Mouse (Mus musculus): ENCODE data around the gene Hcfc1r1.
A peak's percentile ranks its signal among the peaks of the same experiment; 100 is the strongest.

The Hcfc1r1 gene

DNA sequence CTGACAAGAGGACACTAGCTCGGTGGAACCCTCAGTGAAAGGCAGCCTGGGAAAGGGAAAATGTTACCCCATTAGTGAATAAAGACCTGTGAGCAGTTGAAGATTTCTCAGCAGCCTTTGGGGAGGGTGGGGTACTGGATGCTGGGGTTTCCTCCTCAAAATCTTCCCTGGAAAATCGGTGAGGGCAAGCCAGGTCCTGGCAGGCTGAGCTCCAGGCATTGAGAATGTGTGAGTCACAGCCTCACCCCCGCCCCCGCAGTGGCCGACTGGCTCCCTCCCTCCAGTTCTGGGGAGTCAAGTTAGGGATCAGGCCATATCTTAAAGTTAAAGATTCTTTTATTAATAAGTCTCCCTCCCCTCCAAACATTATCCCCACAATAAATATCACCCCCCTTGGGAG is 1.7 kb downstream of the Hcfc1r1 start:
- no peak for ATAC-seq (ENCODE audit: low TSS enrichment)

GRCm38 (mm10) chr17:23675564-23676281 is 2.3 kb downstream of the Hcfc1r1 start:
- ATAC-seq (ENCODE audit: low TSS enrichment) = no peak

- no peak for ATAC-seq (ENCODE audit: low TSS enrichment)
Measured at GRCm38 (mm10) chr17:23676473-23677031, 3.2 kb downstream of the Hcfc1r1 start.

DNA sequence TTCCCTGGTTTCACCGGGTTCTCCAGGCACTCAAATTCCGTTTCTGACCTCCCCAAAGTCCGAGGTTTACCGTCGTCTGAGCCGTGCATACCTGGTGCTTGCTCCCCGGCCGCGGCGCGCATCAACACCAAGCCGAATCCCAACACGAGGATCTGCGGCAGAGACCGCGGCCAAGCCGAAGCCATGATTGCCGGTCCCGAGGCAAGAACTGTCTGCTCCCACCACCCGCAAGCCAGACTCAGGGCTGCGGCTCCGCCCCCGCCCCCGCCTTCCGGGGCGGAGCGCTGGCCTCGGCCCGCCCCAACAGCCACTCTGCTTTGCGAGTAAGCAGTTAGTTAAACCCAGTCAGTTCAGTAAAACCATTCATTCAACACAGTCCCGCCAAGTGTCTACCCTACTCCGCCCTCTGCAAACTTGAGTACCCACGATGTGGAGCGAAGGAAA is 3.9 kb downstream of the Hcfc1r1 start, which contains the start of gene Tnfrsf12a:
Gene Tnfrsf12a (minus strand): TSS at position 233 of the 444 bp plus-strand sequence.
- ATAC-seq (ENCODE audit: low TSS enrichment) = peak; percentile 38

GRCm38 (mm10) chr17:23679127-23679835 is 5.9 kb downstream of the Hcfc1r1 start, which contains the start of gene Cldn6:
TSS of gene Cldn6 (plus strand) at chr17:23679249.
- no peak for ATAC-seq (ENCODE audit: low TSS enrichment)

DNA sequence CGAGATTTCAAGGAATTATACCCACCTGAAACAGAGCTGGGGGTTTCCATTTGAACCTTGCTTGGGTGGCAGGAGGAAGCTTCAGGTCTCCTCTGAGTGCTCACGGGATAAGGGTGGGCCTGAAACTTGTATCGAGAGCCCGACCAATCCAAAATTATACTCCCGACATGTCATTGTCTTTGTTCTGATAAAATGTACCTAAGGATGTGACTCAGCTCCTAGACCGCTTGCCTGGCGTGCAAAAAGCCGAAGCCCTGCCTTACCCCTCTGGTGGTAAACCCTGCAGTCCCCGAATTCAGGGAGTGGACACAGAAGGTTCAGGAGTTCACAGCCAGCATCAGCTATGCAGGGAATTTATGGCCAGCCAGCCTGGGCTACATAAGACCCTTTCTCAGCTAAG is 6.9 kb downstream of the Hcfc1r1 start:
- no peak for ATAC-seq (ENCODE audit: low TSS enrichment)

DNA sequence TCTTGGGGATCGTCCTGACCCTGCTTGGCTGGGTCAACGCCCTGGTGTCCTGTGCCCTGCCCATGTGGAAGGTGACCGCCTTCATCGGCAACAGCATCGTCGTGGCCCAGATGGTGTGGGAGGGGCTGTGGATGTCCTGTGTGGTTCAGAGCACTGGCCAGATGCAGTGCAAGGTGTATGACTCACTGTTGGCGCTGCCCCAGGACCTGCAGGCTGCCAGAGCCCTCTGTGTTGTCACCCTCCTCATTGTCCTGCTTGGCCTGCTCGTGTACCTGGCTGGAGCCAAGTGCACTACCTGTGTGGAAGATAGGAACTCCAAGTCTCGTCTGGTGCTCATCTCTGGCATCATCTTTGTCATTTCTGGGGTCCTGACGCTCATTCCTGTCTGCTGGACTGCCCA is 7.7 kb downstream of the Hcfc1r1 start:
- no peak for ATAC-seq (ENCODE audit: low TSS enrichment)

GRCm38 (mm10) chr17:23682092-23682491 is 8.7 kb downstream of the Hcfc1r1 start:
- ATAC-seq (ENCODE audit: low TSS enrichment) = no peak

- no peak for ATAC-seq (ENCODE audit: low TSS enrichment)
Measured at GRCm38 (mm10) chr17:23682530-23682929, 9.1 kb downstream of the Hcfc1r1 start.

DNA sequence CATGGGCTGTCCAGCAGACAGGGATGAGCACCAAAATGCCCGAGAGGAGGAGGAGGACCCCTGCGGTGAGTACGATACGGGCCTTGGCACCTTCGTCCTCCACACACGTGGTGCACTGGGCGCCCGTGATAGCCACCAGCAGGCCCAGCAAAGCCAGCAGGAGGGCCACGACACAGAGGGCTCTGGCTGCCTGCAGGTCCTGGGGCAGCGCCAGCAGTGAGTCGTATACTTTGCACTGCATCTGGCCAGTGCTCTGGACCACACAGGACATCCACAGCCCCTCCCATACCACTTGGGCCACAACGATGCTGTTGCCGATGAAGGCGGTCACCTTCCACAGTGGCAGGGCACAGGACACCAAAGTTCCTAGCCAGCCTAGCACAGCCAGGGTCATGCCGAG is 9.8 kb downstream of the Hcfc1r1 start:
- ATAC-seq (ENCODE audit: low TSS enrichment) = no peak

DNA sequence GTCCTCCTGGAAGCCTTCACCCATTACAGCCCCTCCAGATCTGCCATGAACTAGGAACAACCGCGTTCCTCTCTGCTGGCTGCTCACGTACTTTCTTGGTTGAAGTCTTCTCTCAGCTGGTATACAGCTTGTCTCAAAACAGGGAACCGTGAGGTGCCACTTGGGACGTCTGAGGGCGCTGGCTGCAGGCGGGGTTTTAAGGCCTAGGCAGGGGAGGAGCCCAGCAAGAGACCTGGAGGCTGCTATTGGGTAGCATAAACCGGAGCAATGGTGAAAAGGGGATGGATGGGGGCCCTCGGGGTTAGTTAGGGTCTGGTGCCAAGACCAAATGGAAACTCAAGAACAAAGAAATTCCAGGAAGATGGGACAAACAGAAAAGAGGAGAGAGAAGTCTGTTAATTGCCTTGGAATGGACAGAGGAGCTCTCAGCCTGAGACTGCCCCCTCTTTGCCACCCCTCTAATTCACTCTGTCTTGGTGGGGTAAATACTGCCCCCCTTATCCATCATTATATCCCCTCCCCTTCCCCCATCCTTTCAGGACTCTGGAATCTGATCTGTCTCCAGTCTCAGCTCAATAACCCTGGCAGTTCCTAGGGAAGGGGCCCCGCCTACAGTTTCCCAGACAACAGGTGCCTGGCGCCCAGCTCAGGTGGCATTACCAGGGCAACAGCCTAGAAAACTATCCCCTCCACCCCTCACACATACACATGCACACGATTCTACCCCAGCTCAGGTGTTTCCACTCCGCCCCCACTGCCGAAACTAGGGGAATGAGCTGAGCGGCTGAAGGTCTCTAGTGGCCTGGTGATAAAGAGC is 10.7 kb downstream of the Hcfc1r1 start, which contains the start of gene Cldn9:
Gene Cldn9 (minus strand): TSS at position 171 of the 817 bp plus-strand sequence.
- ATAC-seq (ENCODE audit: low TSS enrichment) = no peak

DNA sequence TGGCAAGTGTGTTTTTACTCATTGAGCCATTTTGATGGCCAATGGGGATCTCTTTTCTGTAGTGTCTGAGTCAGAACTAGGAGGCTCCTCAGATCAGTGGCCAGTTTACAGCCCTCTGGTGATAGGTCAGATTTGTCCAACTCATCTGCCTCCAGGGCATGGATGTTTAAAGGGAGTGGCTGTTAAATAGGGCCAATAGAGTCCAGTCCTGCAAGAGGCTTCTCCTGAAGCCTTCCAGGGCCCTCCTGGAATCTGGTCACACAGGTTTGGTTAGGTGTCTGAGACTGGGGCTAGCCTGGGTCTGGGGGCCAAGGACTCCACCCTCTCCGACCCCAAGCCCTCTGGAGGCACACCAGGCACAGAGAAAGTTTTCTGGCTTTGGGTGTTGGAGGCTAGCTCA is 21.1 kb downstream of the Hcfc1r1 start:
- no peak for ATAC-seq (ENCODE audit: low TSS enrichment)

DNA sequence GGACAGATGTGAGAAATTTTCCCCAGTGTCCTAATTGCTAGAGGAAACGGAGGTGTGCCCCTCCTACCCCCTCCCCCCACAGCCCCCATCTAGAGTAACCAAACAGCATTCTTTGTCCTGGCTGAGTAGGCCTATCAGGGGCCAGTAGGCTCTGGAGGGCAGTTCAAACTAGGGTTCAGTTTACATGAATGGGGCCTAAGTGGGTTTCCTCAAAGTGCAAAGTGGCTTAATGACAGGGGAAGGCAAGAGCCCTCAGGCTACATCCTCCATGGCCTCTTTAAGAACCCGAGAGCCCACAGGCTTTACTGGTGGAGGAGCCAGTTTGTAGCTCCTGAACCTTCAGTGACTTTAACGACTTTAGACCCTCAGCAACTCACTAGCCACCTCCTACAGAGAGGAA is 22.4 kb downstream of the Hcfc1r1 start:
- no peak for ATAC-seq (ENCODE audit: low TSS enrichment)

GRCm38 (mm10) chr17:23699131-23700077 is 26.0 kb downstream of the Hcfc1r1 start:
- peak; percentile 53 for ATAC-seq (ENCODE audit: low TSS enrichment)

- peak; percentile 98 for ATAC-seq (ENCODE audit: low TSS enrichment)
Measured at GRCm38 (mm10) chr17:23700079-23700478, 26.7 kb downstream of the Hcfc1r1 start.

DNA sequence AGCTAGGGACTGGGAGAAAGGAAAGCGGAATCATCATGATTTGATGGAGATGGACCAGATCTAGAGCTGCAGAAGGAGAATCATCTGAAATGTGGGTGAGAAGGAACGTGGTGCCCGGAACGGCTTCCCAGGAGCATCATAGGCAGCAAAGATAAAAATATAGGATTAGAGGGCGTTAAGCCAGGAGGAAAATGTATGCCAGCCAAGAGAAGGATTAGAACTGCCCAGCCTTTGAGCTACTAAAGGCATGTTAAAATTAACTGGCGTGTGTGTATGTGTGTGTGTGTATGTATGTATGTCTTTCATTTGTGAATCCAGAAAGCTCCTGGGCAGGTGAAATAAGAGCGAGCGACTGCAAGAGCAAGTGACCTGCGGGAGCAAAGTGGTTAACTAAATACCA is 29.9 kb downstream of the Hcfc1r1 start:
- no peak for ATAC-seq (ENCODE audit: low TSS enrichment)

DNA sequence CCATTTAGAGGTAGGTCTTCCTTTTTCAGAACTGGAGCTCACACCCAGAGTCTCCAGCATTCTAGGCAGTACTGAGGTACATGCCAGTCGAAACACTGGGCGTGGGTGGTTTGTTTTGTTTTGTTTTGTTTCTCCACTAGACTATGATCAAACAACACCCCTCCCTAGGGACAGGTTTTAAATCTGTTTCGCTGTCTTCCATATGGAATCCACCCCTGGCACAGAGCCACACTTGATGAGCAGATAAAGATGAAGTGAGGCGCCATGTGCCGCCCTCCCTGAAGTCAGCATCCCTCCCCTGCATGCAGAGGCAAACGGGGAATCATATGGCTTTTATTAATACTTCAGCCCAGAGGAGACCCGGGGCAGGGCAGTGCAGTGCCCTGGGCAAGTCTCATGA is 31.3 kb downstream of the Hcfc1r1 start:
- no peak for ATAC-seq (ENCODE audit: low TSS enrichment)

DNA sequence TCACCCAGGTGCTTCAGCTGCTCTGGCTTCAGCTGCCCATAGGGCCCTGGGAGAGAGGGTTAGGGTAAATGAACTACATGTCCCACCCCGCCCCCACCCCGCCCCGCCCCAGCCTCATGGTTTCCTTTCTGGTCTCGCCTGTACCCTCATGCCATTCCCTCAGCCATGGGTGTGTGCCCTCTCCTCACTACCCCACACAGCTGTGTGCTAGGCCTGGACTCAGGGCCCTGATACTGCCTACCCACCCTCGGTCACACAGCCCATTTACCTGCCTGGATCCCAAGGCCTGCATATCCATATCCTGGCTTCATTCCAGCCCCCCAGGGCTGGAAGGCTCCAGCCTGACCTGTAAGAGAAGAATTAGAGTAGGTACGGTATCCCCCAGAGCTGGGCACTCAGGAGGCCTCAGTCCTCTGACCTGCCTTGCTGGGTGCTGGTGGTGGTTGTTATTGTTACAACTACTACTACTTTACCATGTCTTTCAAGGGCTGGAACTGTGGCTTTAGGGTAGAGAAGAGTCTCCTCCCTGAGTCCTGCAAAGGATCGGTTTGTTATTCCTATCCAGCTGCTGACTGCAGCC is 32.2 kb downstream of the Hcfc1r1 start:
- ATAC-seq (ENCODE audit: low TSS enrichment) = no peak

DNA sequence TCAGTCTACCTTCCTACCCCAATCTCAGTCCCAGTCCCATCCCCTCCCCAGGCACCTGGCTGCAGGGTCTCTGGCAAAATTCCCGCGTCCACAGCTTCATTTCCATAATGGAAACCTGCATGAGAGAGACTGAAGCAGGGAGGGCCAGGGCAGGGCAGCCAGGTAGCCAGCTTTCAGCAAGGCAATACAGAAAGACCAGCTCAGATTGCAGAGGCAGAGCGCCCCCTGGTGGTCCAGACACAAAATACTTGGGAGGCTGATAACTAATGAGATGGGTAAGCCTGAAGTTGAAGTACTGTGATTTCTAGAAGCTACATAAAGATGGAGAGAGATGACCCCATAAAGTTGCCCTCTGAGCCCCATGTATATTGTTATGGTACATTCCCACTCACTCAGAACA is 32.8 kb downstream of the Hcfc1r1 start:
- peak; percentile 83 for ATAC-seq (ENCODE audit: low TSS enrichment)

GRCm38 (mm10) chr17:23717003-23717402 is 43.6 kb downstream of the Hcfc1r1 start:
- no peak for ATAC-seq (ENCODE audit: low TSS enrichment)

Measured in frontal cortex, adult (tissue).